Mouse (Mus musculus) hindlimb bud, embryonic 11.5 days (tissue): Measurements from ENCODE around the gene Mpi.

Source experiments
- DNase-seq: peaks from one replicate; pipeline ENCODE4 v3.0.0-alpha.2; 2012; ENCODE audit warnings: low read depth, low spot score; ENCODE audit errors: extremely low spot score

Gene Mpi

DNA sequence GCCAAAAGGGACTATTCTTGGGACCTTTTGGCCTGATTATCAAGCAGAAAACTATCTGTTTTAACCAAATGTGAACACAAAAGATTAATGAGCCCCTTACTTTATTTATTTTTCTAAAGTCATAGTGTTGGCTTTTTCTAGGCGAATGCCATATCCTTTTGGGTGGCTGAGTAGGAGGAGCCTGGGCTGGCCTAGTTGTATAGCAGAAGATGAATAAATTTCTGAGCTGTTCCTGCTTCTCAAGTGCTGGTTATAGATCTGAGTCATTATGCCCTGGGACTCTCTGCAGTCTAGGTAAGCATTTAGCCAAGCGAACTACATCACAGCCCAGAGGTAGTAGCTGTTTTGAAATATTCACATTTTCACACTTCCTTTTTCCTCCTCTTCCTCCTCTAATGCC lies 27.0 kb downstream of the Mpi start:
- no peak for DNase-seq

GRCm38 (mm10) chr9:57524439-57524838 lies 28.1 kb downstream of the Mpi start:
- no peak for DNase-seq

GRCm38 (mm10) chr9:57523754-57524153 lies 28.8 kb downstream of the Mpi start:
- no peak for DNase-seq

DNA sequence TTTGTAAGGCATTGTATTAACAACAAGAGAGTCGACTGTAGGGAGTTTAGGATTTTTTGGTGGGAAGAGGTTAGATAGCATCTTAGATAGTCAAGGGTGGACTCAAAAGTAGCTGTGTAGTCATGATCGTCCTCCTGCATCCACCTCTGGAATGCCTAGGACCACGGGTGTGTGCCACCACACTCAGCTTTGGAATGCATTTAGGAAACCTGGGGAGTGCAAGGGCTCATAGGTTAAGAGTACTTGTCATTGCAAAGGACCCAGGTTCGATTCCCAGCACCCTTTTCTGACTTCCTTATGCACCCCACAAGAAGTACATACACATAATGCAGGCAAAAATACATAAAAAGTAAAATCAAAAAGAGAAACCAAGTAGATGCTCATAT lies 29.7 kb downstream of the Mpi start:
- no peak for DNase-seq

GRCm38 (mm10) chr9:57522114-57522860 lies 30.3 kb downstream of the Mpi start:
- no peak for DNase-seq

GRCm38 (mm10) chr9:57521056-57521911 lies 31.3 kb downstream of the Mpi start, which contains the start of gene Cox5a:
TSS of gene Cox5a (plus strand) at chr9:57521274.
- DNase-seq: no peak

GRCm38 (mm10) chr9:57520375-57521055 lies 32.0 kb downstream of the Mpi start:
- no peak for DNase-seq

GRCm38 (mm10) chr9:57517113-57517512 lies 35.5 kb downstream of the Mpi start:
- DNase-seq: no peak

DNA sequence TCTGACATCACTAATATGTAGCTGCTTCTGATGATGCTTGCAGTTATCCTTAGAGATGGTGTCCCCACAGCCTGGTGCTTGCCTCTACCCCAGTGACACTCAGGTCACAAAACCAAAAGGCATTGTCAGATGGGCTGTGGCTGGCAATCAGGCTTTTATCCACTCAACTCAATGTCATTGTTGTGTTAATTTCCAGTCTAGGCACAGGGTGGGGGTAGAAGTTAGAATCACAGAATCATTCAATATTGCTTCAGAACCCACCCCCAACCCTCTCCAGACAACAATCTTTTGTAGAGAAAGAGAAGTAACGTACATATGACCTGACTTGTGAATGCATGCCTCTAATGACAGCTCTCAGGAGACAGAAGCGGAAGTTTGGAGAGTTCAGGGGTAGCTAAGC lies 42.0 kb downstream of the Mpi start:
- DNase-seq: no peak

GRCm38 (mm10) chr9:57505700-57506099 lies 46.9 kb downstream of the Mpi start:
- DNase-seq: no peak

- DNase-seq: no peak
Observed at GRCm38 (mm10) chr9:57504891-57505290, 47.7 kb downstream of the Mpi start.

DNA sequence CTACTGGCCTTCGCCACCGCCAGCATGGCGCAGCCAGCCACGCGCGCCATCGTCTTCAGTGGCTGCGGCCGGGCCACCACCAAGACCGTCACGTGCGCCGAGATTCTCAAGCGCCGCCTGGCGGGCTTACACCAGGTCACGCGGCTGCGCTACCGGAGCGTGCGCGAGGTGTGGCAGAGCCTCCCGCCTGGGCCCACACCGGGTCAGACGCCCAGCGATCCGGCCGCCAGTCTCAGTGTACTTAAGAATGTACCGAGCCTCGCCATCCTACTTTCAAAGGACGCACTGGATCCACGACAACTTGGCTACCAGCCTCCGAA lies 48.2 kb downstream of the Mpi start:
- no peak for DNase-seq

DNA sequence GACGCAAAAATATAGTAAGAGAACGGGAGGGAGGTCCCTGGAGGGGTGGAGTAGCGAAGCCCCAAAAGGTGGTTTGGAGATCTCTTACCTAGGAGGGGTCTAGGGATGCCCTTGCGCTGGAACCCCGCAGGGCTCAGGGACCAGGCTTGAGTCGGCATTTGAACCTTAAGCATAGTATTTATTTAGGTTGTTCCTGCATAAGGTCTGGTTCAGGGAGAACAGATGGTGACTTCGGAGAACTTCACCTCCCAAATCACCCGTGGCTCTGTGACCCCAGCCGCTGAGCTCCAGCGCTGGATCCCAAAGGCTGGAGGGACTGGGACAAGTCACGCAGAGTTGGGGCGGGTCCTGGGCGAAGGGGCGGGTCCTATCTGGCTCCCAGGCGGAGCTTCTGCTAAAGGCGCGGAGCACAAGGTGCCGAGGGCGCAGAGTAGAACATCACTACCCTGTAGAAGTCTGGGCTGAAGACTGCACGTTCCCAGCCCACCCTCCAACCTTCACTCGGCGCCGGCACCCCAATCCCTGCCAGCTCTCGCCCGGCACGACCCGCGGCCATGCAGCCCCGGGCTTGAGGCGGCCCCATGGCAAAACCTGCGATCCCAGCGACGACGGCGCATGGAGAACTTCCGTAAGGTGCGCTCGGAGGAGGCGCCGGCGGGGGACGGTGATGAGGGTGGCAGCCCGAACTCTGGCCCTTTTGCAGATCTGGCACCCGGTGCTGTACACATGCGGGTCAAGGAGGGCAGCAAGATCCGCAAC lies 48.8 kb downstream of the Mpi start, which contains the start of gene Rpp25:
TSS of gene Rpp25 (plus strand) at position 405 of the 759 bp plus-strand sequence.
- DNase-seq: no peak

DNA sequence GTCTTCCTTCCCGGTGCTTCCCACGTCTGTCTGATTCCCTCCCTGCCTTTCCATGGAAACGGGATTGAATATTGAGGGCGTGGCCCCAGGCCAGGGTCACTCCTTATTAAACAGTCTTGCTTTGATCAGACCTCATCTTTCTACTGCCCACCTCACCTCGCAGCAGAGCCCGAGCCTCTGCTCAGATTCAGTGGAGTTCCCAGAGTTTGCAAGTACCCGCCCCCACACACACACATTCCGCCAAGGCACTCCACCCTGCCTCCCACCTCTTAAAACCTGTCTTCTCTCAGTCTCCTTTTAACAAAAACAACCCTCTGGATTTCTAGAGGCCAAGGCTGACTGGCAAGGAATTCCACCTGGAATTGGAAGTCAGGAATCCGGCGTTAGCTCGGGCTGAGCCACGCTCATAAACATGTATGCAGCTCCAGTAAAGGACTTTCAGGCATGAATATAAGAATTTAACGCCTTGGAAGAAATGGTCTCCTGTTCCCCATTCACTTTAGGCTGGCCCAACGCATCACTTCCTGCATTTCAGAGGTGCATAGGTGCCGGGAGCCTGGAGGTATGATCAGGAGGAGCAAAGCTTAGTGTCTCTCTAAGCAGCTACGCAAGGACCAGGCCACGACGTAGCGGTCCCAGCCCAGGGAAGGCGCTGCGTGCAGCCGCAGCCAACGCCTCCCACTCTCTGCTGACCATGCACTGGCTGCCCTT lies 49.5 kb downstream of the Mpi start:
- no peak for DNase-seq

GRCm38 (mm10) chr9:57501861-57502260 lies 50.7 kb downstream of the Mpi start:
- DNase-seq: no peak

- DNase-seq: no peak
Observed at GRCm38 (mm10) chr9:57501452-57501851, 51.1 kb downstream of the Mpi start.

DNA sequence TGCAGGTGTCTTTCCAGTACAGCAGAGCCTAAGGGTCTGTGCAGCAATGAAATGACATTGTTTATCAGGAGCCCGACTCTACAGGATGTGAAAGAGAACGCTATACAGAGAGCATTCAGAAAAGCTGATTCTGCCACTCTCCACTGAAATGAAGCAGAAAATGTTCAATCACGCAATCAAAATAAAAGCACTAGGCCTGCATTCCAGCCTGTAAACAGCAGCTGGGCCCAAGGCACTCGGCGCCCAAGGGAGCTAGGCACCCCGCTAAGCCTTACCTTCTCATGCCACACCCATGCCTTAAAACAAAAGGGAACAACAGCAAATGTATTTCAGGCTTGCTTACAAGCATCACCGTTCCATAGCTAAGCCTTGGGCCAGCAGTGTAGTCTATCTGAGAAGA lies 54.0 kb downstream of the Mpi start:
- no peak for DNase-seq

- DNase-seq: no peak
Observed at GRCm38 (mm10) chr9:57497236-57497635, 55.3 kb downstream of the Mpi start.

GRCm38 (mm10) chr9:57494970-57495369 lies 57.6 kb downstream of the Mpi start:
- DNase-seq: no peak
